Mouse (Mus musculus) embryo, embryonic 9.5 days (tissue): ENCODE measurements at regions not wholly inside any gene's neighbourhood (a gene's known extent, or its start where the extent isn't known, plus 50 kb on each side); places are given as distances from the start of the nearest gene placed in this dataset.
A peak's percentile ranks its signal among the peaks of the same experiment; 100 is the strongest.

ENCODE experiments used
- DNase-seq: peaks from one replicate; pipeline ENCODE4 v3.0.0-alpha.2; 2017; ENCODE audit errors: extremely low spot score

- DNase-seq, result no peak
These were observed 855.2 kb upstream of the Car8 start for GRCm38 (mm10) chr4:9094076-9094475.

- DNase-seq, result no peak
These were observed 844.7 kb upstream of the Car8 start for GRCm38 (mm10) chr4:9083526-9083925.

- peak; percentile 42 for DNase-seq
These were observed 843.1 kb upstream of the Car8 start for GRCm38 (mm10) chr4:9081701-9082562.

GRCm38 (mm10) chr4:9080821-9081493 is 842.1 kb upstream of the Car8 start:
- DNase-seq, result no peak

GRCm38 (mm10) chr4:9079828-9080245 is 841.0 kb upstream of the Car8 start:
- DNase-seq, result no peak

GRCm38 (mm10) chr4:9074447-9074846 is 835.6 kb upstream of the Car8 start:
- DNase-seq, result no peak

- no peak for DNase-seq
These were observed 835.0 kb upstream of the Car8 start for GRCm38 (mm10) chr4:9073736-9074428.

GRCm38 (mm10) chr4:9072321-9072720 is 833.5 kb upstream of the Car8 start:
- DNase-seq, result no peak

- no peak for DNase-seq
These were observed 829.0 kb upstream of the Car8 start for GRCm38 (mm10) chr4:9067874-9068273.

- DNase-seq, result no peak
These were observed 827.4 kb upstream of the Car8 start for GRCm38 (mm10) chr4:9065981-9066815.

GRCm38 (mm10) chr4:9061941-9062340 is 823.1 kb upstream of the Car8 start:
- DNase-seq, result no peak

- DNase-seq, result peak; percentile 46
These were observed 821.4 kb upstream of the Car8 start for GRCm38 (mm10) chr4:9060221-9060620.

GRCm38 (mm10) chr4:9057676-9058075 is 818.8 kb upstream of the Car8 start:
- no peak for DNase-seq

GRCm38 (mm10) chr4:9057113-9057512 is 818.3 kb upstream of the Car8 start:
- DNase-seq, result no peak

- no peak for DNase-seq
These were observed 817.0 kb upstream of the Car8 start for GRCm38 (mm10) chr4:9055876-9056275.

- no peak for DNase-seq
These were observed 816.5 kb upstream of the Car8 start for GRCm38 (mm10) chr4:9055266-9055820.

- no peak for DNase-seq
These were observed 810.0 kb upstream of the Car8 start for GRCm38 (mm10) chr4:9048817-9049216.

GRCm38 (mm10) chr4:9047151-9047550 is 808.3 kb upstream of the Car8 start:
- no peak for DNase-seq

- DNase-seq, result no peak
These were observed 807.6 kb upstream of the Car8 start for GRCm38 (mm10) chr4:9046436-9046835.

- DNase-seq, result no peak
These were observed 807.2 kb upstream of the Car8 start for GRCm38 (mm10) chr4:9046030-9046429.

GRCm38 (mm10) chr4:9036005-9036404 is 797.2 kb upstream of the Car8 start:
- no peak for DNase-seq
